Mouse (Mus musculus) embryonic facial prominence, embryonic 13.5 days (tissue): ENCODE measurements around the gene Gm42906. TPM values are rescaled to one million over a fixed set of nuclear protein-coding genes. Genes with fewer than 3 reads are reported as not detected.

Experiments used
- ATAC-seq: fragments of 200-750 bp; cut with Nextera tagmentation; 2 replicates; pipeline ENCODE4 v1.8.0; 2017; ENCODE audit warnings: low read depth; ENCODE audit not compliant: insufficient number of reproducible peaks, insufficient read depth, low FRiP score, low TSS enrichment
- H3K27ac ChIP-seq: fragments of 300-500 bp; sonication (generic); 2 replicates; pipeline ENCODE4 v1.5.1; 2015; ENCODE audit warnings: moderate library complexity, mild to moderate bottlenecking, inconsistent platforms
- H3K27me3 ChIP-seq: fragments of 300-500 bp; sonication (generic); 2 replicates; pipeline ENCODE4 v1.6.1; 2015; ENCODE audit warnings: mild to moderate bottlenecking, inconsistent platforms
- H3K36me3 ChIP-seq: fragments of 300-500 bp; sonication (generic); 2 replicates; pipeline ENCODE4 v1.6.1; 2015; ENCODE audit warnings: mild to moderate bottlenecking, inconsistent platforms
- H3K4me1 ChIP-seq: fragments of 300-500 bp; sonication (generic); 2 replicates; pipeline ENCODE4 v1.6.1; 2015; ENCODE audit warnings: inconsistent platforms
- H3K4me2 ChIP-seq: fragments of 300-500 bp; sonication (generic); 2 replicates; pipeline ENCODE4 v1.6.1; 2015; ENCODE audit warnings: moderate library complexity, mild to moderate bottlenecking, inconsistent platforms
- H3K4me3 ChIP-seq: fragments of 300-500 bp; sonication (generic); 2 replicates; pipeline ENCODE4 v1.5.1; 2015; ENCODE audit warnings: mild to moderate bottlenecking, inconsistent platforms
- H3K9ac ChIP-seq: fragments of 300-500 bp; sonication (generic); 2 replicates; pipeline ENCODE4 v1.6.1; 2015; ENCODE audit warnings: mild to moderate bottlenecking, inconsistent platforms
- H3K9me3 ChIP-seq: fragments of 300-500 bp; sonication (generic); 2 replicates; pipeline ENCODE4 v1.6.1; 2016; ENCODE audit warnings: inconsistent platforms
- whole genome bisulfite sequencing: fragments of 180-500 bp; shearing (Covaris S2); methylation state at CpG from one replicate; pipeline ENCODE4 v1.1.7; 2015; ENCODE audit warnings: mixed read lengths; 5-methylcytosine and 5-hydroxymethylcytosine counted together
- polyA plus RNA-seq: library from polyadenylated mRNA; unstranded; fragments of >200 nt; fragmentation: Nextera tagmentation; extraction: Ambion mirVana; gene quantifications from 2 replicates; pipeline ENCODE4 v1.2.1, GENCODE M21; 2015

The Gm42906 gene
- polyA plus RNA-seq, 1 experiment from 2014 or later = not detected

DNA sequence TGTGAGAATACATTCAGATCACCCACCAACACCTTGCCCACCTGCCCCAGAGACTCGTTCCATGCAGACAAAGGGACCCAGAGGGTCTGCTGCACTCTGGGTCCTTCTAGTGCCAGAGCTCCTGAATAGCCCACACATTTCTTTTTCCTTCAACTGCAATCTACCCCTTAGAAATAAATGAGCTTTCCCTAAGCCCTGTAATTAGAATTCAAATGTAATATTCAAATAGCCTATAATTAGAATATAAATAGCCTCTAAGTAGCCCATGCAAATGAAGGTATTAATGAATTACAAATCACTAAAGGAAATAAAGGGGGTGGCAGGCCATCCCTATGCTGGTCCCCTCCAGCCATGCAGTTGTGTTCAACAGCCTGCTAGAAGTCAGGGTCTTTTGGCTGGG, 18.7 kb downstream of the Gm42906 start:
- no peak overlapping the region for H3K4me3 ChIP-seq
- 31% methylated on average over 1 of the region's 1 CpGs for WGBS
- H3K4me1 ChIP-seq = peaks cover 14% of the 10 kb centered on the region
- H3K36me3 ChIP-seq = no peaks in the 10 kb centered on the region
- H3K4me2 ChIP-seq = no peak overlapping the region
- no peak for ATAC-seq
- H3K9me3 ChIP-seq = no peaks in the 10 kb centered on the region
- H3K27ac ChIP-seq = no peak overlapping the region
- H3K9ac ChIP-seq = no peak overlapping the region
- H3K27me3 ChIP-seq = no peaks in the 10 kb centered on the region

DNA sequence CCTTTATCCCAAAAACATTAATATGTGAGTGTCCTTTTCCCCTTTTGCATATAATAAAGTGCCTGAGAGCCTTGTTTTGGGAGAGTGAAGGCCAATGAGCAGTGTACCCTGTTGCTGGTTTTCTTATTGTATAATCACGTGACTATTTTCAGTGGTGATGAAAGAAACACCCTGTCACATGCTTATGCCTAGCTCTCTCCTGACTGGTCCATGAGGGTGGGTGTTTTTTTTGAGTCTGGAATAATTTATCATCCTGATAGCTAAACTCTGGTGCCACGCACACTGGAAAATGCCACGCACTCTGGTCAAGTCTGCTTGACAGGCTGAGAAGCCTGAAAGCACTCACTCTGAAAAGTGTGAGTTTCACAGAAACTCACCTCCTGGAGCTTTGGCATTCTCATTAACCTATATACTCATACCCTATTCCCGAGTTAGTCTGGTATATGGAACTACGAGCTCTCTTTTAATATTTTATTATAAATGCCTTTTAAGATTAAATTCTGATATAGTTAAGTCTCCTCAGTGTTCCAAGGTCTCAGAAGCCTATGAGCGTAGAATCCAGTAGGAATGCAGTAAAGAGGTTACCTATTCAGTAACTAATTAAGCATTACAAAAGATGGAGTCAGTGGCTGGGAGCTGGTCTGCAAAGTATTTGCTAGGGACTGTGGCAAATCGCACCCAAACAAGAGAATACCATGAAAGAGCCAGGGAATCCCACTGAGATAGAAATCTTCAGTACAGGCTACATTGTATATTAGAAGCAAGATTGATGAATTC, 19.7 kb downstream of the Gm42906 start:
- 46% methylated on average over 7 of the region's 7 CpGs for WGBS
- H3K4me3 ChIP-seq = no peak overlapping the region

DNA sequence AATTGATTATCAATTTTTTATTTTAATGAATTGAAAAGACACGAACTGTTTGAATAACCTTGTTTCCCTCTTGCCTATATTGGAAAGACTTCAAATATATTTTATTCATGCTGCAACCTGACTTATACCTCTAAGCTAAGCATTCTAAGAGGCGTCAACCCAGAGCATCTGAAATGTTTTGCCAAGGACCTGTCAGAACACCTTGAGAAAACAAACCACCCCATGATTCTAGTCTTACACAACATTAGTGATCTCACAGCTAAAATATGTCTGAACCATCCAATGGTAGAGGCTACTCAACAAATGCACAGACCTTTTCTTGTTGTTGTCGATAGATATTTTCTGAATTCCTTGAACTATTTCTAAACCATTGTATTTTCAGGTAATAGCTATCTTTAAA, 20.5 kb downstream of the Gm42906 start:
- 78% methylated on average over 3 of the region's 3 CpGs for WGBS
- no peak overlapping the region for H3K9ac ChIP-seq
- H3K9me3 ChIP-seq = no peaks in the 10 kb centered on the region
- H3K27me3 ChIP-seq = no peaks in the 10 kb centered on the region
- no peak overlapping the region for H3K4me2 ChIP-seq
- H3K4me1 ChIP-seq = peaks cover 10% of the 10 kb centered on the region; the same call in 1 of the 2 replicates
- H3K4me3 ChIP-seq = no peak overlapping the region
- no peak overlapping the region for H3K27ac ChIP-seq
- H3K36me3 ChIP-seq = no peaks in the 10 kb centered on the region
- ATAC-seq = no peak

More for the DNA sequence above, 19.7 kb downstream of the Gm42906 start:
- Histone ChIP-seq H3K36me3 (no peaks in the 10 kb centered on the region), H3K4me1 (peaks cover 18% of the 10 kb centered on the region), H3K9me3 (no peaks in the 10 kb centered on the region), H3K27me3 (no peaks in the 10 kb centered on the region), H3K27ac (no peak overlapping the region), H3K9ac (no peak overlapping the region), H3K4me2 (no peak overlapping the region)
- ATAC-seq = no peak

DNA sequence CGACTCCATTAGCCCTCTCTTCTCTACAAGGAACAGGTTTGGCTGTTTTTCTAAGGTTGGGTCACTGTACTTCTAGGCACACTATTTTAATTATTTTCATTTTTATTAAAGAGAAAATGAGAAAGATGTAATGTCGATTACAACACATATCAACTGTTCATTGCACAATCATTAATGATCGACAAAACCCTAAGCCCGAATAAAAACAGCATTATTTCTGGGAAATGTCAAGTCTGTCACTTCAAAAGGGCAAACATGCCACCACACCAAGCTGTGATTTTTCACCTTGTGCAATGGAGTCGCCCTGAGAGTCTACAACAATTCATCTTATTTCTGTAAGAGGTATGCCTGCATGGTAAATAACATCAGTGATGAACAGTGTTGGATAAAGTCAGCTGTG, 21.7 kb downstream of the Gm42906 start:
- Histone ChIP-seq H3K27ac (no peak overlapping the region), H3K4me2 (no peak overlapping the region), H3K9ac (no peak overlapping the region), H3K4me1 (peaks cover 7% of the 10 kb centered on the region; the same call in 1 of the 2 replicates), H3K27me3 (no peaks in the 10 kb centered on the region), H3K4me3 (no peak overlapping the region), H3K9me3 (no peaks in the 10 kb centered on the region), H3K36me3 (no peaks in the 10 kb centered on the region)
- 89% methylated on average over 5 of the region's 5 CpGs for WGBS
- ATAC-seq = no peak

DNA sequence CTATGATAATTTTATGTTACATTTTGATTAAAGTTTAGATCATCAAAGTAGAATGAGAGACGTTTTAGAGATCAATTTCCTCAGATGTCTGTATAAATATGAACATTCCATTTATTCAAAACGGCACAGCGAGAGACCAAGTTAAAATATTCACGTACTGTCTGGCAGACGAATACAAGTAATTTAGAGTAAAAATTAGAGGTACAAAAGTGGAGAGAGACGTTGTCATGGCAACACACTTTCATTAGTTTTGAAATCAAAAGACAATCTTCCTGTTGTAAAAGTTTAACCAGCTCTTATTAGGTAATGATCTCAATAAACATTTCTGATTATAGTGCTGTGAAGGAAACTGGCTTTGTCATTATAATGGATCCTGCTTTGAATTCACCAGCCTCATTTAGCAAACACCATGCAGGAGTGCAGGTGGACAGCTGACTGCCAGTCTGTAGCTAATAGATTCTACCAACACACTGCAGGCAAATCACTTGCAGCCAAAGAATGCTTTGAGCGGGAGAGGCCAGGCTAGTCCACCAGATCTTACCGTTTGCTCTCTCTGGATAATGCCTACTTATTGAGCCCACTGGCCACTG, 22.6 kb downstream of the Gm42906 start:
- H3K4me3 ChIP-seq = no peak overlapping the region
- H3K9me3 ChIP-seq = no peaks in the 10 kb centered on the region
- 71% methylated on average over 8 of the region's 8 CpGs for WGBS
- H3K9ac ChIP-seq = no peak overlapping the region
- H3K27me3 ChIP-seq = no peaks in the 10 kb centered on the region
- no peak for ATAC-seq
- peaks cover 7% of the 10 kb centered on the region; the same call in 1 of the 2 replicates for H3K4me1 ChIP-seq
- no peaks in the 10 kb centered on the region for H3K36me3 ChIP-seq
- no peak overlapping the region for H3K27ac ChIP-seq
- no peak overlapping the region for H3K4me2 ChIP-seq

DNA sequence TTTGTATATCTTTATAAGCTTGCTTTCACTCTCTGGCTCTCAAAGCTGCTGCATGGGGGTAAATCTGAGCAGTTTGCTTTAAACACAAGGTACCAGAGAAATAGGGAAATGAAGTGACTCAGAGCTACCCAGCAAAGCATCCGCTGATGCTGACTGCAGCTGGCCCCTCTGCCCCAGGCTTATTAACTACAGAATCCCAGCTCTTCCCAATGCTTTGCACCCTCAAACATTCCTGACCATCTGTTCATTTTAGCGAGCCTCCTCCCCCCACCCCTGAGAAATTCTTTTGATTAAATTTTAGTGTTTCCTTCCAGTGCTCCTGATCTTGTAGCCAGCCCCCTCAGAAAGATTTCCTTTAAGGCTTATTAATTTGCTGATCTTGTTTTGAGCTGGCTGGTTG, 24.4 kb downstream of the Gm42906 start:
- H3K27me3 ChIP-seq = no peaks in the 10 kb centered on the region
- no peak for ATAC-seq
- H3K4me3 ChIP-seq = no peak overlapping the region

DNA sequence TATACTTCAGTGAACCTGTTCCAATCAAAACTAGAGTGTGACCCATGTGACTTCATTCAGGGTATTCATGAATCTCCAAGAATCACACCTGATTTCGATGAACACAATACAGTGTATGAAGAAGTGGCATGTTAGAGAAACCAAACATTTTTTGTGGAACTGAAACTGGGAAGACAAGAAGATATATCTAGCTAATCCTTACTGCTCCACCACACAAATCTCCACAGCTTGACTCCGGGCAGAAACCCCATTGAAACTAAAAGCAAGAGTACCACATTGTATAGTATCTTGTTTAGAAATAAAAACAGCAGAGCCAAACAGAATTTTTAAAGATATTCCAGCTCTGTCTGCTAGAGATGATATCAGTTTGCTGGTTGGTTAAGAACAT, 27.4 kb downstream of the Gm42906 start:
- no peak overlapping the region for H3K4me3 ChIP-seq
- no peak overlapping the region for H3K4me2 ChIP-seq
- H3K9me3 ChIP-seq = no peaks in the 10 kb centered on the region
- no peak overlapping the region for H3K9ac ChIP-seq
- no peak for ATAC-seq
- H3K27ac ChIP-seq = no peak overlapping the region
- WGBS = 91% methylated on average over 2 of the region's 2 CpGs
- H3K4me1 ChIP-seq = peaks cover 7% of the 10 kb centered on the region; the same call in 1 of the 2 replicates
- H3K36me3 ChIP-seq = no peaks in the 10 kb centered on the region
- H3K27me3 ChIP-seq = no peaks in the 10 kb centered on the region

More for the DNA sequence above, 24.4 kb downstream of the Gm42906 start:
- 34% methylated on average over 2 of the region's 2 CpGs for WGBS
- peaks cover 7% of the 10 kb centered on the region; the same call in 1 of the 2 replicates for H3K4me1 ChIP-seq
- H3K9ac ChIP-seq = no peak overlapping the region
- no peak overlapping the region for H3K27ac ChIP-seq
- H3K36me3 ChIP-seq = no peaks in the 10 kb centered on the region
- H3K4me2 ChIP-seq = no peak overlapping the region
- H3K9me3 ChIP-seq = no peaks in the 10 kb centered on the region

DNA sequence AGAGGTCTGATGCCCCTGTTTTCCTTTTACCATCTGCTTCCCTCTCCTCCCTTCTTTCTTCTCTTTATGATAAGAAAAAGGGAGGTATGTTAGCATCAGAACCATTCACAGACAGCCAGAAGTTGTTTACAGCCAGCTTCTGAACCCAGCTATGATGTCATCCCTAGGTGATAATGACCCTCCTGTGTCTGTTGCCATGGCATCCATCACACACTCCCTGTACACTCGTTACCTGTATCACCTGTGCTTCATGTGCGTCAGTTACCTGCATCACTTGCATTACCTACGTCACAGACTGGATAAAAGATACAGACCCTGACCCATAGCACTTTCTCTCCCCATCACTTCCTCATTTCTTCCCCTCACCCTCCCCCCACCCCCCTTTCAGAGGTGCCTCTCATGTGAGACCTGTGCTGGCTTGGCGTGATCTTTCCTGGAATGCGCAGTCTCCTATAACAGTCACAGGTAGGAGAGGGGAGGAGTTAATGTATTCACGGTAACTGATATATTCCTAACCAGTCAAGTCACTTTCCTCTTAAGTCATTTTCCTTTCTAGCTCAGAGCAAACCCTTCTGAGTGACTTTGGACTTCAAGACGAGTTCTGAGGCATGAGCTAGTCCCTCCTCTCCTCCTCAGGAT, 27.9 kb downstream of the Gm42906 start:
- H3K9me3 ChIP-seq = no peaks in the 10 kb centered on the region
- no peak overlapping the region for H3K4me2 ChIP-seq
- H3K27ac ChIP-seq = no peak overlapping the region
- H3K36me3 ChIP-seq = no peaks in the 10 kb centered on the region
- H3K4me3 ChIP-seq = no peak overlapping the region
- no peak overlapping the region for H3K9ac ChIP-seq
- H3K4me1 ChIP-seq = peaks cover 7% of the 10 kb centered on the region; the same call in 1 of the 2 replicates
- 68% methylated on average over 7 of the region's 7 CpGs for WGBS
- H3K27me3 ChIP-seq = no peaks in the 10 kb centered on the region
- ATAC-seq = no peak

DNA sequence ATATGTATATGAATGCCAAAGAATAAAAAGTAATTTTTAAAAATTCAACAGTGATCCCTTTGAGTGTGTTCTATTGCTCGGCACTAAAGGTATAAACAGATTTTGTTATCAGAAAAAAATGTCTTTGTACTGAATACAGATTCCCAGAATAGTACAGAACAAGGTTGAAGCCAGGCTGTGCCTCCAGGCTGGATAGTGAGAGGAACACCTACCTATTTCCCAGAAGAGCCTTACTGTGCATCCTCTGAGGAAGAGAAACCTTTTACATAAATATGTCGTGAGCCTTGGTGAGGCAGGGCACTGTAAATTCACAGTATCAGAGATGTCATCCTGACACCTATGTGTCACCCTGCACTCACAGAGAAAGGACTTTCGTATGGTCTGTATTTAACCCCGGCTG, 31.8 kb downstream of the Gm42906 start:
- H3K36me3 ChIP-seq = no peaks in the 10 kb centered on the region
- H3K27me3 ChIP-seq = no peaks in the 10 kb centered on the region
- H3K4me3 ChIP-seq = no peak overlapping the region
- H3K4me1 ChIP-seq = no peaks in the 10 kb centered on the region
- WGBS = 76% methylated on average over 4 of the region's 4 CpGs
- no peak overlapping the region for H3K9ac ChIP-seq
- ATAC-seq = no peak
- H3K9me3 ChIP-seq = no peaks in the 10 kb centered on the region
- no peak overlapping the region for H3K27ac ChIP-seq
- H3K4me2 ChIP-seq = no peak overlapping the region

DNA sequence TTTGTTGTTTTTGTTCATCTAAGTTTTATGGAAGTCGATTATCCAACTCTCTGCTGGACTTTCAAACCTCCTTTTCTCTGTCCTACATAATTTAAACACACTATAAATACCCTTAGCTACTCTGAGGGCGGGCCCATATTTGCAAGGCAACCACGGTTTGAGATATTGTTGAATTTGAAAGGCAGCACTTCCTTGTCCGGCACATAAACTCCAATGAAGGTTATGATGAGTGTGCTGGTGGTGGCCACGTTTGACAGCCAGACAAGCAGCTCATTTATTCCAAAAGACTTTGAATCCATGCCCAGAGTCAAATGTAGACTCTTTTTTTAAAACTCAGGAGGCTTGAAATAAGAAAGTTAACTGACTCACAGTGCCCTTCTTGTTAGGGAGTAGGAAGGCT, 33.3 kb downstream of the Gm42906 start:
- Histone ChIP-seq H3K27me3 (no peaks in the 10 kb centered on the region), H3K36me3 (no peaks in the 10 kb centered on the region), H3K4me1 (no peaks in the 10 kb centered on the region), H3K9me3 (no peaks in the 10 kb centered on the region), H3K4me3 (no peak overlapping the region), H3K27ac (peak overlapping the region; percentile 66; the same call in 1 of the 2 replicates), H3K9ac (no peak overlapping the region), H3K4me2 (no peak overlapping the region)
- WGBS = 62% methylated on average over 5 of the region's 5 CpGs
- no peak for ATAC-seq

DNA sequence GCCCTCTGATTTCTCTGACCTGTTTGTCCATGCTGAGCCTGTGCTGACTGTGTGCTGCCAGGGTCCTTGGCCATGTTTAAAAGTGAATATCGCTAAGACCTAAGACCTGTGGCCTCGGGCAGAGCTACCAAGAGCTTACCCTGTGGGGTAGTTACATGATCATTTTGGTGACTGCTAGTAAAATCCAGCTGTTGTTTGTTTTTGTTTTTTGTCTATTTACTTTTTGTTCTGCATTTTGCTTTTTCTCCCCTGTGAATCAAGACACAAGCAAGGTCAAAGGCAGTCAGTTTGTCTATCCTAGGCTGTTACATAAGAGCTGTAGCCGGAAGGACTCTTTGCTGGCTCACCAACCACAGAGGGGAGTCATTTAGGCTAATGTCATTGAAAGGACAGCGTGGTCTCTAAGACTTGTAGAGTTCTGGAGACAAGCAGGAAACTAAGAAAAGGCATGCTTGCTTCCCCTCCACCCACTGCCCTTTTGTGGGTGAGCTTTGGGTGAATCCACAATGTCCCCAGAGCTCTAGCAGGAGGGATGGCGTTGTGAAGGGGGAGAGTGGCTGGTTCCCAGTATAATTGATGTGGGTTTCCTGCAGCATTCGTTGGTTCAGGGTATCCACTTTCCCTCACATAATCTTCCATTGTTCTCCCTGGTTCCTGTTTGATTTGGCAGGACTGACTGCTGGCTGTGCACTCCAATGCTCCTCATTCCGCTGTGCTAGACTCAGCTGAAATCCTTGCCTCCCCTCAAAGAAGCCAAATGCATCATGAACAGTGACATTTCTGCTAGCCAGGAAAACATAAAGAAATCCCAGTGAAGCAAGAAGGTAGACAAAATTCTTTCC, 33.9 kb downstream of the Gm42906 start:
- Histone ChIP-seq H3K27ac (peak overlapping the region; percentile 66), H3K4me1 (no peaks in the 10 kb centered on the region), H3K36me3 (no peaks in the 10 kb centered on the region), H3K9me3 (no peaks in the 10 kb centered on the region), H3K27me3 (no peaks in the 10 kb centered on the region), H3K4me2 (no peak overlapping the region), H3K4me3 (no peak overlapping the region), H3K9ac (no peak overlapping the region)
- 42% methylated on average over 7 of the region's 7 CpGs for WGBS
- no peak for ATAC-seq
